Mouse (Mus musculus) cerebellum, postnatal 25 days (tissue): ENCODE data around the gene Nhp2.
"Not testable (repeated sequence)": the region's sequence is repeated elsewhere in the genome, so short reads cannot be mapped to it uniquely, and the experiment has no call there.

Experiments used
- DNase-seq, 2 experiments: peaks; one replicate each; pipeline ENCODE4 v3.0.0; 2021; ENCODE audit warnings: mixed read lengths in 2 of 2

The Nhp2 gene

DNA sequence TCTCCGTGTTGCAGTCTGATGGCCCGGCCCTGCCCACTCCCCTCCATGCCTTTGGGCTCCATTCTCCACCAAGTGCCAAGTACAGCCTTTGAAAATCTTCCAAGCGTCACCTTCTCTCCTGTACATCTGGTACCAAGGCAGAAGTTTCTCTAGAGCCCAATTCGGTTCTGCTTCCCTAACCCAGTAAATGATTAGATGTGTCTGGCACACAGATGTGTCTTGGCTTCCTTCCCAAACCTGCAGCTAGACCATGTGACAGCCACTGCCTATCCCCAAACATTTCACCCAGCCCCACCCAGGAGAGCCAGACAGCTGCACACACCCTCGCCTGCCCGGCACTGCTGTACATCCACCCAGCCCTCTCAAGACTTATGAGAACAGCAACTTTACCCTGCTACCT, 39.2 kb downstream of the Nhp2 start:
- DNase-seq: no peak

DNA sequence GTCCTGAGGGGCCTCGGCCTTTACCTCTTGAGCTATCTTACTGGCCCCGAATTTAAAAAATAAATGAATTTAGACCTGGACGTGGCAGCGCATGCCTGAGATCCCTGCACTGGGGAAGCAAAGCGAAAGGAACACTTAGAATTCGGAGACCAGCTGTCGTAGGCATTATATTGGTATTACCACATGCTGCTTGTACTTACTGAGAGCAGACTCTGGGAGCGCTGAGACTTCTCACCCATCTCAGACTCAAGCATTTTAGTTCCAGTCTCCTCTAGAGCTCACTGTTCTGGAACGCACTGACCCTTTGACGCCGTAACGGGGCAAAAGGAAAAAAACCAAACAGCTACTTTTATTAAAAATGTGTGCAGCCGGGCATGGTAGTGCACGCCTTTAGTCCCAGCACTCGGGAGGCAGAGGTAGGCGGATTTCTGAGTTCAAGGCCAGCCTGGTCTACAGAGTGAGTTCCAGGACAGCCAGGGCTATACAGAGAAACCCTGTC, 42.4 kb downstream of the Nhp2 start:
- no peak for DNase-seq

DNA sequence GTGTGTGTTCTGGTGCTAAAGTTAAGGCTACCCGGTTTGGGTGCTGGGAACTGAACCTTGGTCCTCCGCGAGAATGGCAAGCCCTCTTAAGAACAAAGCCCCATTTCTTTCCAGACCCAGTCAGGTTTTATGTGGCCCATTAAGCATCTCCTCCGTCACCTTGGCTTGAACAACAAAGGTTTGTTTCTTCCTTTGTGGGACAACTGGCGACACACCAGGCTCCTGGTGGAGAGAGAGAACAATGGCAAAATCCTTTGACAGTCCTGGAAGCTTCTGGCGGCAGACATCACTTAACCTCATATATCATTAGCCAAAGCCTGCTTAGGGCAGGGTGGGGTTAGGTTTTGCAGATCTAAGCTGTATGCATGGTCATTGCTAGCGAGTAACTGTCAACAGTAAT, 43.1 kb downstream of the Nhp2 start:
- no peak for DNase-seq

DNA sequence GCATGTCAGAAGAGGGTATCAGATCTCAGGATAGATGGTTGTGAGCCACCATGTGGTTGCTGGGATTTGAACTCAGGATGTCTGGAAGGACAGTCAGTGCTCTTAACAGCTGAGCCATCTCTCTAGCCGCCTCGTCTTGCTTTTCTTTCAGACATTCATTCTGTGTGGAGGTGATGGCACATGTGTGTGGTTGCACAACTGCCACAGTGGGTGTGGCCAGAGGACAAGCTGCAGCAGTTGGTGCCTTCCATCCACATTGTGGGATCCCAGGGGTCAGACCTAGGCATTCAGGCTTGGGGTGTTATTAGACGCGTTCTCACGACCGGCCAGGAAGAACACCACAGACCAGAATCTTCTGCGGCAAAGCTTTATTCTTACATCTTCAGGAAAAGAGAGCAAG, 45.2 kb downstream of the Nhp2 start:
- not testable (repeated sequence) for DNase-seq

DNA sequence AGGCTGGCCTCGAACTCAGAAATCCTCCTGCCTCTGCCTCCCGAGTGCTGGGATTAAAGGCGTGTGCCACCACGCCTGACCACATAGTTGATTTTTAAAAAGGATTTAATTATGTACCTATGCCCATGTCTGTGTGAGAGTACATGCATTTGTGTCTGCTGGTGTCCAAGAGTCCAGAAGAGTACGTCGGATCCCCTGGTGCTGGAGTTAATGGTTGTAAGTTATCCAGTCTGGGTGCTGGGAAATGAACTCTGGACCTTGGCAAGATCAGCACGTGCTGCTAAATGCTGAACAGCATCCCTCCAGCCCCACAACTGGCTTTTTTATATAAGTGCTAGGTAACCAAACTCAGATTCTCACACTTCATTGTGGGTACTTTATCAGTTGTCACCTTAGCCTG, 51.3 kb downstream of the Nhp2 start:
- DNase-seq: no peak

DNA sequence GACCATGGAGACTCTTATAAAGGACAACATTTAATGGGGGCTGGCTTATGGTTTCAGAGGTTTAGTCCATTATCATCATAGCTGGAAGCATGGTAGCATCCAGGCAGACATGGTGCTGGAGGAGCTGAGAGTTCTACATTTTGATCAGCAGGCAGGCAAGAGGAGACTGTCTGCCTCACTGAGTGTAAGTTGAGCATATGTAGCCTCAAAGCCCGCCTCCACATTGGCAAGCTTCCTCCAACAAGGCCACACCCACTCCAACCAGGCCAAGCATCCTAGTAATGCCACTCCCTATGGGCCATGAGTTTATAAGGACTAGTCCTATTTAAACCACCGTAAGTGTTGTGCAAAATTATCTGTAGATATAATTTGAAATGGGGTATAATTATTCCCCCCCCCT, 51.8 kb downstream of the Nhp2 start:
- DNase-seq: no peak

DNA sequence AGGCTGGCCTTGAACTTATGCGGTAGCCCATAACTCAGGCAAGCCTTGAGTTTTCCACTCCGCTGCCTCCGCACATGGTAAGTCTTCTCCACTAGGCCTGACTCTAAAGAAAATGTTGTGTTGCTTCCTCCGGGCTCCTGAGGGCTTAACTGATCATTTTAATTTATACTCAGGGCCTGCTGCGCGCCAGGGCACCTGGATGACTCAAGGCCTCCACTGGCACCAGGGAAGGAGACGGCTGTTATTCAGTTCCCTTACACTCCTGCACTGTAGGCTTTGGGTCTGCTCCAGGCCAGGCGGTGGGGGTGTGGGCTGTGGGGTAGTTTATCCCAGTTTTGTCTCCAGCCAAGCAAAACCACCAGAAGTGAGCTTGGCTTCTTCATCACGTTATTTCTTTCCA, 53.8 kb downstream of the Nhp2 start:
- peak in 1 of 2 experiments; percentile 9 for DNase-seq
